Mouse (Mus musculus) kidney, embryonic 16.5 days (tissue): ENCODE results near the gene Ralgps1. TPM values are rescaled to one million over a fixed set of nuclear protein-coding genes. Genes with fewer than 3 reads are reported as not detected.
"Not testable (repeated sequence)": the region's sequence is repeated elsewhere in the genome, so short reads cannot be mapped to it uniquely, and the experiment has no call there.

Experiments used
- ATAC-seq: fragments of 200-750 bp; cut with Nextera tagmentation; 2 replicates; pipeline ENCODE4 v1.8.0; 2017; ENCODE audit warnings: moderate TSS enrichment; ENCODE audit not compliant: low FRiP score, low TSS enrichment
- H3K27ac ChIP-seq: fragments of 300-500 bp; sonication (generic); 2 replicates; pipeline ENCODE4 v1.5.1; 2014; ENCODE audit warnings: low read length
- H3K27me3 ChIP-seq: fragments of 300-500 bp; sonication (generic); 2 replicates; pipeline ENCODE4 v1.6.1; 2014; ENCODE audit warnings: low read length, control low read depth, mixed read lengths; ENCODE audit not compliant: insufficient read depth
- H3K36me3 ChIP-seq: fragments of 300-500 bp; sonication (generic); 2 replicates; pipeline ENCODE4 v1.6.1; 2014; ENCODE audit warnings: low read length, control low read depth, mixed read lengths; ENCODE audit not compliant: insufficient read depth
- H3K4me1 ChIP-seq: fragments of 300-500 bp; sonication (generic); 2 replicates; pipeline ENCODE4 v1.6.1; 2014; ENCODE audit warnings: low read length, control low read depth, mixed read lengths; ENCODE audit not compliant: insufficient read depth
- H3K4me2 ChIP-seq: fragments of 300-500 bp; sonication (generic); replicated peaks from 2 replicates; pipeline ENCODE4 v1.6.1; 2014; ENCODE audit warnings: low read depth, low read length
- H3K4me3 ChIP-seq: fragments of 300-500 bp; sonication (generic); 2 replicates; pipeline ENCODE4 v1.5.1; 2014; ENCODE audit warnings: mild to moderate bottlenecking, low read length
- H3K9ac ChIP-seq: fragments of 300-500 bp; sonication (generic); replicated peaks from 2 replicates; pipeline ENCODE4 v1.6.1; 2014; ENCODE audit warnings: low read length
- H3K9me3 ChIP-seq: fragments of 300-500 bp; sonication (generic); 2 replicates; pipeline ENCODE4 v1.6.1; 2016; ENCODE audit warnings: low read length, control low read depth
- WGBS: fragments of 180-500 bp; shearing (Covaris S2); extraction: QIAGEN DNeasy Blood & Tissue Kit; methylation state at CpG from one replicate; pipeline ENCODE4 v1.1.7; 2014; 5-methylcytosine and 5-hydroxymethylcytosine counted together
- polyA plus RNA-seq: library from polyadenylated mRNA; unstranded; fragments of >200 nt; fragmentation: Nextera tagmentation; extraction: Ambion mirVana; gene quantifications from 2 replicates; pipeline ENCODE4 v1.2.1, GENCODE M21; 2015

The Ralgps1 gene
- polyA plus RNA-seq, 1 experiment from 2014 or later: 5.2 TPM

DNA sequence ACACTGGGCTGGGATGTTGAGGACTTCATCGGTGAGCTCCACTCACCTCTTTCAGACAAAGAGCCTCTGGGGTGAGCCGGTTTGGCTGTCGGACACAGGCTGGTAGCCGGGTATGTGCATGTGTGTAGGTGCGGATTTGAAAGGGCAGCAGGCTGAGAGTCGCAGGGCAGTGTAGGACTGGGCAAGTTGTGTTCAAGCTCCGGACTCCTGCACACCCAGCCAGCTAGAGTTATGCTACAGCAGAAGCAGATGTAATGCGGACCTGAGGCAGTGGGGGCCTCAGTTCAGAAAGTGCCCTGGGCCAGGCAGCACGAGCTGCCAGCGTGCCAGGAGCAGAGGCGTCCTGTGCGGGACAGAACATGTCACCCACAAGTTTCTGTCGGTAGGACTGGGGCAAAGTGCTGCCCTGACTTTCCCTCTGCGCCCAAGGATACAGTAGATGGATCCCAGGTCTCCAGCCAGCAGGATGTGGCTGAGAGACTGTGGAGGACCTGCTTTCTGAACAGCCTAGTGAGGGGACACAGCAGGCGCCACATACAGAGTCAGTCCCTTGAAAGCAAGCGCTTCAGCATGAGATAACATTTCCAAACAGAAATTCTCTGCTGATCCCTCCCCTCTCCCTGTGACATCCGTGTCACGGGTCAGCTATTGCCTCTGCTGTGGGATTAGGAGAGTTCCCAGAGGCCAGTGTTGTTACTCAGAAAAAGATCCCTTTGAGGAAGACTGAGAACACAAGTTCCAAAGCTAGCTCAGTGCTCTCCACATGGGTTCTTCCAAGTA is 154.5 kb downstream of the Ralgps1 start:
- H3K27ac ChIP-seq: peak overlapping the region; percentile 93
- H3K4me1 ChIP-seq: peaks cover 64% of the 10 kb centered on the region
- H3K9me3 ChIP-seq: no peaks in the 10 kb centered on the region
- no peak for ATAC-seq
- H3K4me2 ChIP-seq: peak overlapping the region; percentile 86
- H3K9ac ChIP-seq: peak overlapping the region; percentile 66
- no peaks in the 10 kb centered on the region for H3K36me3 ChIP-seq
- peak overlapping the region; percentile 60 for H3K4me3 ChIP-seq
- H3K27me3 ChIP-seq: no peaks in the 10 kb centered on the region
- 8% methylated on average over 18 of the region's 18 CpGs for WGBS

DNA sequence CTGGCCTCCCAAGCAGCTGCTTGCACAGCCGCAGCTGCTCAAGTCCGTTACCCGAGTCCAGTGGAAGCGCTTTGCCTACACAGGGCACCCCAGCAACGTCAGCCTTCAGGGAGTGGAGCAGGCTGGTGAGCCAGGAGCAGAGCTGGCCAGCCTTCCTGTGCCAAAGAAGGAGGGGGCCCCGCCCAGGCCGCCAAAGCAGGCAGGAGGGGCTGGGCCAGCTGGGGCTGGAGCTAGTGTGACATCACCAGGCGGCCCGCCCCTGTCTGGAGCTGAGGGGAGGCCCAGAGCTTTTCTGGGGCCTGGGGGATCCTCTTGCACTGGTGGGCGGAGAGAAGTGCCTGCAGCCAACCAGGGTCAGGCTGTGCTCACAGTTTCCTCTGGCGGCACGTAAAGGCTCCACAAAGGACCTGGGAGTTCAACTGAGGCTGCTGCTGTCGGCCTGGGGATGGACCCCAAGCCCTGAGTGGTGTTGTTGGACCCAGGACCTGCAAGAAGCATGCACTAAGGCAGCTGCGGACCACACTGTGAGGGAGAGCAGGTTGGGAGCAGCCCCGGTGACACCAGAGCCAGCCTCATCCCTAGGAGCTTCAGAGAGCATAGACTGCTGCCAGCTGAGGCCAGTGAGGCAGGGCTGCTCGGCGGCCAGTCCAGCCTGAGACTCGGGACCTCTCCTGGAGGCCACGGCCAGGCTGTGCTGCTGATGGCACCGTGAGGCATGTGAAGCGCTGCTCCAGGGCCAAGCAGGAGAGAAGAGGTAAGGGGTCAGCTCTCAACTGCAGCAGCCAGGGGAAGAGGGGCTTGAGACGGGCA is 155.4 kb downstream of the Ralgps1 start, which contains the start of gene Angptl2:
Gene Angptl2, plus strand, starts transcription at position 370 of the 810 bp plus-strand sequence.
- WGBS: under 1% methylated on average over 22 of the region's 22 CpGs
- Histone ChIP-seq H3K9me3 (no peaks in the 10 kb centered on the region), H3K9ac (peak within 1 kb of the TSS; percentile 66), H3K4me3 (peak within 1 kb of the TSS; percentile 60), H3K36me3 (no peaks in the 10 kb centered on the region), H3K4me1 (peaks cover 56% of the 10 kb centered on the region), H3K4me2 (peak within 1 kb of the TSS; percentile 86), H3K27me3 (no peaks in the 10 kb centered on the region), H3K27ac (peak within 1 kb of the TSS; percentile 93)
- peak; percentile 97 for ATAC-seq

DNA sequence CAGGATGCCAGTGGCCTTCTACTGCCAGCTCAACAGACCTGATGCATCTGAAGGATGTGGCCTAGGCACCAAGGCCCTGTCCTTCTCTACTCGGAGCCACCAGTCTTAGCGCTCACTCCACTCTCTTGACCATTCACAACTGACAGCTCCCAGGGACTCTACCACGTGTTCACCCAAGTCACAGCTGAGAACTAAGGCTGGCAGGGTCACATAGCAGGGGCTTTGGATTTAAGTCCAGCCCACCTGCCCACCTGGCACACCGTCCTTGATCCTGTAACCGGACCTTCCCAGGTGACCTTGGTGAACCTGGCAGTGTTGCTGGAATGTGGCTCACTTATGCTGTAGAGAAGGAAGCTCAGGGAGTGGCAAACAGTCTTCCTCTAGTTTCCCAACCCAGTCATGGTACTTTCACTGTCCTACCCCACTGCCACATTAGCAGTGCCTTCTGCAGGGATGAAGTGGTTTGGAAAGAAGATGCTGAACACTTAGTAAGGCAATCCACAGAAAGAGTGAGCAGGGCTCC is 156.0 kb downstream of the Ralgps1 start:
- peaks cover 49% of the 10 kb centered on the region for H3K4me1 ChIP-seq
- WGBS: 44% methylated on average over 5 of the region's 5 CpGs
- peak overlapping the region; percentile 60 for H3K4me3 ChIP-seq
- H3K9ac ChIP-seq: peak overlapping the region; percentile 66
- no peaks in the 10 kb centered on the region for H3K36me3 ChIP-seq
- ATAC-seq: peak; percentile 0
- H3K27me3 ChIP-seq: no peaks in the 10 kb centered on the region
- H3K4me2 ChIP-seq: peak overlapping the region; percentile 86
- H3K9me3 ChIP-seq: no peaks in the 10 kb centered on the region
- peak overlapping the region; percentile 93 for H3K27ac ChIP-seq

DNA sequence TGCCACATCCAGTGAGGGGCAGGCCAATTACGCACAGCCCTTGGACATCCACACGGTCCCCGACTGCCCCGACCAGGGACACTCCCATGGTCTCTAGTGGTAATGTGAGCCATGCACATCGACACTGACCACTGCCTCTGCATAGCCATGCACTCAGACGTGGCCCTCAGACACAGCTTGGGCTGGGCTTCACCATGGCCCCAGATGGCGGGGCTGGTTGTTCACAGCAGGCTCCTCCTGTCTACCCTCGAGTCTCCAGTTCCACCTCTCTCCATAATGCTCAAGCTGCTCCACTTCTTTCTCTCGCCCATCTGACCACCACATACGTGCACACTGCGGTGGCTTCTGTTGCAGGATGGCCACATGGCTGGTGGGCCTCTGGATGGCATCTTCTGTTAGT is 160.0 kb downstream of the Ralgps1 start:
- not testable (repeated sequence) for H3K4me3 ChIP-seq, ATAC-seq, H3K9ac ChIP-seq, H3K9me3 ChIP-seq, H3K36me3 ChIP-seq, H3K27me3 ChIP-seq, H3K4me2 ChIP-seq, H3K27ac ChIP-seq
- WGBS: 68% methylated on average over 11 of the region's 11 CpGs
- H3K4me1 ChIP-seq: peaks cover 26% of the 10 kb centered on the region

DNA sequence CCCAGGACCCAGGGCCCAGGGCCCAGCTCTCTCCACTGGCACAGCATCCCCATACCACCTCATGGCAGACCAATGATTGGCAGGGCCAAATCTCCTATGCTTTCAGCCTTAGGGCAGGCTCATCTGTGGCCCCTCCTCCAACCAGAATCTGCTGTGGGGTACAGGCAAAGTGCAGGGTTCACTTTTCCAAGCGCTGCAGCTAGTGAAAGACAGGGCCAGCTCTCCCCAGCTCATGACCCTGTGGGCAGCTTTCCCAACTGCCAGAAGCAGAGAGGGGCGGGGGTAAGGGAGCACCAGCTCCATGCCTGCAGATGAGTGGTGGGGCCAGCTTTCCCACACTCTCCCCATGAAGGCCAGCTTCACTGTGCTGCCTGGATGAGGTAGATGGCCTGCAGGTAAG is 160.4 kb downstream of the Ralgps1 start:
- 71% methylated on average over 2 of the region's 2 CpGs for WGBS
- H3K4me1 ChIP-seq: peaks cover 26% of the 10 kb centered on the region
- no peaks in the 10 kb centered on the region for H3K9me3 ChIP-seq
- H3K4me2 ChIP-seq: no peak overlapping the region
- no peaks in the 10 kb centered on the region for H3K36me3 ChIP-seq
- no peak for ATAC-seq
- H3K27me3 ChIP-seq: no peaks in the 10 kb centered on the region
- no peak overlapping the region for H3K9ac ChIP-seq
- H3K4me3 ChIP-seq: no peak overlapping the region
- no peak overlapping the region for H3K27ac ChIP-seq

DNA sequence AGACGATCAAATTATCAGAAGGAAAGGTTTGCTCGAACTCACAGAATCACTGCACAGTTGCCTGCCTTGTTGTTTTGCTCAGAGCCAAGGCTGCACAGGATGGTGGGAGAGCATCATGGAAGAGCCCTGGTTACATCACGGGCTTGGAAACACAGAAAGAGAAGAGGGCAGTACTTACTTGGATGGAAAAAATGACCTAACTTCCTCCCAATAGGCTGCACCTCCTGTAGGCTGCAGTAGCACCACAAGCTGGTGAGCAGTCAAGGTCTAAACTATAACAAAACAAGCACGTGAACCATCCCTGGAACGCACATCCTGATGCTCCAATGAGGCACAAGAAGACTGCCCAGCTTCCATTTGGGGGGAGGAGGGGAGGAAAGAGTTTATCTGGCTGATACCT is 163.2 kb downstream of the Ralgps1 start:
- no peak overlapping the region for H3K27ac ChIP-seq
- peaks cover 31% of the 10 kb centered on the region for H3K4me1 ChIP-seq
- H3K9me3 ChIP-seq: no peaks in the 10 kb centered on the region
- no peak overlapping the region for H3K4me2 ChIP-seq
- no peaks in the 10 kb centered on the region for H3K36me3 ChIP-seq
- ATAC-seq: no peak
- no peaks in the 10 kb centered on the region for H3K27me3 ChIP-seq
- no peak overlapping the region for H3K4me3 ChIP-seq
- WGBS: 82% methylated on average over 5 of the region's 5 CpGs
- H3K9ac ChIP-seq: no peak overlapping the region

DNA sequence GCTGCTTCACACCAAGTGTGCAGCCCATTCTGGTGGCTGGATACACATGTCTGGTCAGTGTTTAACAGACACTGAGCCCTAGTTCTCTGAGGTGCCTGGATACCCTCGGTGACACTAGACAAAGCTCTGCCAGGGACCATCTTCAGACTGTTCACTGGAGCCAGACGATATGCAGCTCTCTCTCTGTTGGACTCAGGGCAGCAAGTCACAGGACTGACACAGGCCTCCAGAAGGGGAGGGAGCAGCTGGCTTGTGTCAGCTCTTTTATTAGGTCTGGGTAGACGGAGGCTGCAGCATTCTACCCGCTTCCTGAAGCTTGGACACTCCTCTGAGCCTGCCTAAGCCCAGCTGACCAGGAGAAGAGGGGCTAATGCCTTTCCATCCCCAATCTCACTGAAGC is 164.2 kb downstream of the Ralgps1 start:
- no peak overlapping the region for H3K9ac ChIP-seq
- peak; percentile 83 for ATAC-seq
- H3K27ac ChIP-seq: peak overlapping the region; percentile 61
- no peak overlapping the region for H3K4me2 ChIP-seq
- WGBS: 10% methylated on average over 4 of the region's 4 CpGs
- H3K4me3 ChIP-seq: no peak overlapping the region
- no peaks in the 10 kb centered on the region for H3K36me3 ChIP-seq
- H3K27me3 ChIP-seq: no peaks in the 10 kb centered on the region
- peaks cover 31% of the 10 kb centered on the region for H3K4me1 ChIP-seq
- no peaks in the 10 kb centered on the region for H3K9me3 ChIP-seq

DNA sequence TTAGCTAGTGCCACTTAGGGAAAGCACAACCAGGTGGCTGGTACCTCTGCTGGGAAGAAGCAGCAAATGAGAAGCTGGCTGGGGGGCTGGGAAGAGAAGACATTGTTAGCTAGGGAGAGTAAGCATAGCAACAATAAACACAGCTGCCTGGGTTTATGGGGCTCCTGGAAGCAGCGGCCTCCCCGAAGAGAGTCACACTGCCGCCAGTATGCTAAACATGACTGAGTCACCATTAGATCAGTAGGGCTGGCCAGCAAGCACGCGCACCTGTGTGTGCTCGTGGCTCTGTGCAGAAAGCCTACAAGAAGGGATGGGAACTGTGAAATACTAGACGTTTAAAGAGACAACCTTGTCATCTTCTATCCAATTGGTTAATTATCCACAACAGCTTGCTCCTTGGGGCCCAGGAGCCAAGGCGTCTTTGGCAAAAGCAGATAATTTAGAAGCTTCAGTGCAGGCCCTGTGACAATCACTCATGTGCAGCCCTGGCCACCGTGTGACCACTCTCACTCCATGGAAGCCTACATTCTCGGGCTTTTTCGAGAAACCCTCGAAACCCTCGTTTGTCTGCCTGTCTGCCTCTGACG is 165.3 kb downstream of the Ralgps1 start:
- H3K27ac ChIP-seq: peak overlapping the region; percentile 61
- no peak for ATAC-seq

DNA sequence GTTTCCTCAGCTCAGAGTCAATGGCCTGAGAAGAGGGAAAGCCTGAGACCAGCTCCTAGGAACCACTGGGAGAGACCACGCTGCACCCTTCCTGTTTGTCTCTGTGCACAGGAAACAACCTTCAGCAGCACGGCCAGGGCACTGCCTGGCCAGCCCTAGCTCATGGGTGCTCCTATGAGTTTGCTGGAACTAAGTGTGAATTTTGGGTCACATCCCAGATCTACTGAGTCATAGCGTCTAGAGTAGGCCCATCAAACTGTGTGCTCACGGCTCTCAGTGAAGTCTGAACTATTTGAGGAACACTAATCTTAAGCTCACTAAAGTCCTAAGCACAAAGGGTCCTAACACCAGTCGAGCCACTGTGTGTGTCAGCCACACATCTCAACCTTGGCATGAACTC is 166.3 kb downstream of the Ralgps1 start:
- Histone ChIP-seq H3K36me3 (no peaks in the 10 kb centered on the region), H3K4me3 (no peak overlapping the region), H3K4me2 (no peak overlapping the region), H3K9me3 (no peaks in the 10 kb centered on the region), H3K27ac (no peak overlapping the region), H3K4me1 (peaks cover 38% of the 10 kb centered on the region), H3K27me3 (no peaks in the 10 kb centered on the region), H3K9ac (no peak overlapping the region)
- WGBS: 73% methylated on average over 5 of the region's 5 CpGs
- ATAC-seq: no peak

More for the DNA sequence above, 165.3 kb downstream of the Ralgps1 start:
- peaks cover 32% of the 10 kb centered on the region for H3K4me1 ChIP-seq
- 27% methylated on average over 14 of the region's 14 CpGs for WGBS
- H3K4me2 ChIP-seq: no peak overlapping the region
- no peaks in the 10 kb centered on the region for H3K27me3 ChIP-seq
- H3K4me3 ChIP-seq: no peak overlapping the region
- H3K9ac ChIP-seq: no peak overlapping the region; the same call in 1 of the 2 replicates
- no peaks in the 10 kb centered on the region for H3K36me3 ChIP-seq
- H3K9me3 ChIP-seq: no peaks in the 10 kb centered on the region
